Mouse (Mus musculus) forelimb bud, embryonic 11.5 days (tissue): ENCODE measurements around the gene Slc29a1.

Source experiments
- DNase-seq: peaks from one replicate; pipeline ENCODE4 v3.0.0-alpha.2; 2012; ENCODE audit warnings: low read depth, low spot score

The Slc29a1 gene

DNA sequence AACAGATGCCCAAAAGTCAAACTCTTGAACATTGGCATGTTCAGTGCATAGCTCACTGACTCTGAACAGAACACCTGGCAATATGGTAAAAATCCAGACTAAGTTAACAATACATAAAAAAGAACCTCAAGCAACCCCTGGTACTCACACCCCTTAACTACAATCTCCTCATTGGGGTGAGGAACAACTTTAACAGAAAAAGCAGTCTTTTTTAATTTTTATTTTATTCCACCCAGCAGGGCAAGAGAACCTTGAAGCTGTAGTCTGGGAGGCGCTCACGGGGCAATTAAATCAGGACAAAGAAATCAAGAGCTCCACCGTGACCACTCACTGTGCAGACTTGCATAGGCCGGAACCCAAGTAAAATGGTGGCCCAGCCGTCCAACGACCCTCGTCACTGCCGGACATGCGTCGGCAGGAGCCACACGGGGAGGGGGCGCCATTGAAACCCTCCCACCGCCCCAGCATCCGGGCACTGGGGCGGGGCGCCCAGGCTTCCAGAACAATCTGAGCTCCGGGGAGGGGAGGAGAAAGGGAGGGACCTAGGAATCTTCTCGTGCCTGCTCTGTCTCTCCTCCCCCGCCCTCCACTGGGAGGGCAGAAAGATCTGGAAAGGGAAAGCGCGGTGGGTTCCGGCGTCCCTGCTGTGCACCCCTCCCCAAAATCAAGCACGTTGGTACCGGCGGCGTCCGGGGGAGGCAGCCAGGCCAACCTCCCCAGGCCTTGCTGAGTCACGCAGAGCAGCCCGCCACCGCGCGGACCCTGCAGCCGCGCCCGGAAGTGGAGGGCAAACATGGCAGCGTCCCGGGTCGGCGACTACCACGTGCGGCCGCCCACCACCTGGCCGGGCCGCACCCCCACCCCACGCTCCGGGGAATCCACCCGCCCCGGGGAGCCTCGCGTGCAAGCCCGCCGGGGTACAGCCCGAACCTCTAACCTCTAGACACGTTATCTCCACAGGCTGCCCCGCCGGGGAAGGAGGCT lies 27.0 kb downstream of the Slc29a1 start:
- DNase-seq, result peak; percentile 83

DNA sequence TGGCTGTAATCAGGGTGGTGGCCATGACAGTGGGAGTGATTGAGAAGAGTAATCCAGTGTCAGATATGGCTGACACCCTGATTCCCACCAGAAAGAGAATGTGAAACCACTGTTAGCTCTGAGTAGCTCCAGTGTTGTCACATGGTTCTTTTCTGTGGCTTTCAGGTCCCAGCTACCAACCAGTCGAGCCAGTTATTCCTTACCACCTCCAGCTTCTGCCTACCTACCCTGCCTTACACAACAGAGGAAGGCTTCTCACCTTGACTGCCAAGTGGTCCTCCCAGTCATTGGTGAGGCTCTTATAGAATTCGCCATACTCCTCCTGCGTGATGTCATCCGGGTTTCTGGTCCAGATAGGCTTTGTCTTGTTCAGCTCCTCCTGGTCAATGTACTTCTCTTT lies 29.4 kb downstream of the Slc29a1 start:
- DNase-seq, result no peak

DNA sequence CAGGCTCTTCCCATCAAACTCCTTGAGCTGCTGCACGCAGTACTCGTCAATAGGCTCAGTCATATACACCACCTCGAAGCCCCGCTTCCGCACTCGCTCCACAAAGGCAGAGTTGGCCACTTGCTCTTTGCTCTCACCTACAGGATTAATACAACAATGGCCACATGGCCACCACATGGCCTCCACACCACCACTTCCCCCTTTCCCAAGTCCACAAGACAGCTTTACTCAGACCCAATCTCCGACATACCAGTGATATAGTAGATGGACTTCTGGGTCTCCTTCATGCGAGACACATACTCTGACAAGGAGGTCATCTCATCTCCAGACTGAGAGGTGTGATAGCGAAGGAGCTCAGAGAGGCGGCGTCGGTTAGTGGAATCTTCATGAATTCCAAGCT lies 30.4 kb downstream of the Slc29a1 start:
- DNase-seq, result no peak

DNA sequence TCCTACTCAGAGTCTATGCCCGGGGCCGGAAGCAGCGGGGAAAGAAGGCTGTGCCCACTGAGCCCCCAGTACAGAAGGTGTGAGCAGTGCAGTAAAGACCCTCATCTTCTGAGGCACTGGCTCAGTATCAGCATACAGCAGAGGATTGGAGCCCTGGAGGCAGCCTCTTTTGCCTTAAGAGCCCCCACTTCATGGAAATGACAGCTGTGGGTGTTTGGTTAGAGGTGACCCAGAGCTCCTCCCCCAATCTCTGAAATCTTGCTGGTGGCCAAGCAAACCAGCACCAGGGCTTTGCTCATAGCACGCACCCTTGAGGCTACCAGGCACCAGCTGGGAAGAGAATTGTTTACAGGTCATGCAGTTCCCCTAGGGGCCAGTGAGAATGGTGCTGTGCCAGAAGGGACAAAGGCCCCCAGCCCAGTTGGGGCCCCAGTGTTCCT lies 32.2 kb downstream of the Slc29a1 start:
- DNase-seq, result no peak

- DNase-seq, result no peak
Observed at GRCm38 (mm10) chr17:45566360-45567161, 32.8 kb downstream of the Slc29a1 start.

DNA sequence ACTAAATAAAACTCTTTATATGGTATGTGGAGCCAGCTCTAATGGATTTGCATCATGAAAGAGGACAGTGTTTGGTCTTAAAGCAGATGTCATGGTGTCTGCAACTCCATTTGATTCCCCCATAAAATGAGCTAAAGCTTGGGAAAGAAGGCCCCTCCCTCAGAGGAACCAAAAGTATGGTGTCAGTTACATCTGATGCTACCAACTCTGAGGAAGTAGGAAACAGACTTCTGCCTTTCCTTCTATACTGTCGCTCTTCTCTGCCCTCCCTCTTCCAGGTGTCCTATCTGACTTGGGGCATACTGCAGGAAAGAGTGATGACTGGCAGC lies 33.4 kb downstream of the Slc29a1 start:
- DNase-seq, result no peak

DNA sequence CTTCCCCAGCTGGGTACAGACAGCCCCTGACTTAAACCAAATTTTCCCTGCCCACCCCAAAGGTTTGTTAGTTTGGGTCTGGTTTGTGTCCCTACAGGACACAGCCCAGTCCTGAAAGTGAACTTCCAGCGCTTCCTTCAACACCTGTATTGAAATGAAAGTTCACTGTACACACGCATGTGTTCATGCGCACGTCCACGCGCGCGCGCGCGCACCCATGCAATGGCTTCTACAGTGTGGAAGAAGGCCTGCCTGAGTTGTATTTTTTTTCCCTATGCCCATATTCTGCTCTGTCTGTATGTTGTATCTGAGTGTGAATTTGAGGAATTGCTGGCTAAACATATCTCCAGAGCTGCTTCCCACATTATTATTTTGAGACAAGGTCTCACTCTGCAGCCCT lies 34.3 kb downstream of the Slc29a1 start:
- DNase-seq, result no peak

DNA sequence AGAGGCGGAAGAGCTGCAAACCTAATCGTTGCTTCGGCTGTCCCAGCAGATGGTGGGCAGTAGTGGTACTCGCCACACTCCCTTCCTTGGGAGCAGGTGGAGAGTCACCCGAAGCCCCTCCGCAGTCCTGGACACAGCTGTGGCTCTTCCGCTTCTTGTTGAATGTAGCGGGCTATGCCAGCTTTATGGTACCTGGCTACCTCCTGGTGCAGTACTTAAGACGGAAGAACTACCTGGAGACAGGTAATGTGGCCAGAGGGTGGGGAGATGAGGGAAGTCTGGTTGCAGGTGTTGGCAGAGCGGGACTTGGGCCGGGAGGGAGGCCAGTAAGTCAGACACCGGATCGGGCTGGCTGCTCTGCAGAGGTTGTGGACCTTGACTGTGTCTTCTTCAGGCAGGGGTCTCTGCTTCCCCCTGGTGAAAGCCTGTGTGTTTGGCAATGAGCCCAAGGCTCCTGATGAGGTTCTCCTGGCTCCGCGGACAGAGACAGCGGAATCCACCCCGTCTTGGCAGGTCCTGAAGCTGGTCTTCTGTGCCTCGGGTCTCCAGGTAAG lies 34.8 kb downstream of the Slc29a1 start:
- DNase-seq, result no peak

DNA sequence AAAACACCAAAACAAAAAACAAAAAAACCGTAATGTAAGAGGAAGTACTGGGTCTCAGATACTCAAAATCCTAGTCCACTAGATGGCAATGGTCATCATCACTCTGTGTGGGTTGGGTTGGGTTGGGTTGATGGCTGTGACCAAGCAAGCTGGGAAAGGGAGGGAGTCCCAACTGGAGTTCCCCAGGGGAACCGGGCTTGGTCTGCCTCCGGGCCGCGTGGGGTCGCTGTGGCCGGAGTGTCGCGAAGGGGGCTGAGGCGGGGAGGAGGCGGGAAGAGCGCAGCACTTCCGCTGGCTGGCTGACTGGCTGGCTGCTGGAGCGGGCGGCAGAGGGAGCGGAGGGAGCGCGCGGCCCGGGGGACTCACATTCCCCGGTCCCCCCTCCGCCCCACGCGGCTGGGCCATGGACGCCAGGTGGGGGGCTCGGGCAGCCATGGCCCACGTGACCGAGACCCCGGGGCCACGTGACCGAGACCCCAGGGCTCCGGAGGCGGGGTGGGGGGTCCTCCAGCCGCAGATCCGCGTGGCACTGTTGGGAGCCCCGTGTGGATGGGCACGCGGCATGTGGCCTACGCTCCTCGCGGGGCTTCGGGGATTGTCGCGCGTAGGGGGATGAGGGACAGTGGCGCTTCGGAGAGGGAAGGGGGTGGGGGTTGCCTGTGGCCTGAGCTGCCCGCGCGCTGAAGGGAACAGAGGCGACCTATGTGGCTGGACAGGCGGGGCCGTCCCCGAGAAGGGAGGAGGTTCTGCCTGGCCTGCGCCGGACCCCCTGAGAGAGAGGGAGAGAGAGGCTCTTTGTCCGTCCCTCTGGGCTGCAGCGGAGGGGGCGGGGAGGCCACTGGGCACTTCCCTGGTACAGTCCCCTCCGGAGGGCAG lies 35.5 kb downstream of the Slc29a1 start, which contains the start of gene Slc35b2:
Gene Slc35b2, plus strand, starts transcription at position 220 of the 876 bp plus-strand sequence.
- DNase-seq, result peak; percentile 91

DNA sequence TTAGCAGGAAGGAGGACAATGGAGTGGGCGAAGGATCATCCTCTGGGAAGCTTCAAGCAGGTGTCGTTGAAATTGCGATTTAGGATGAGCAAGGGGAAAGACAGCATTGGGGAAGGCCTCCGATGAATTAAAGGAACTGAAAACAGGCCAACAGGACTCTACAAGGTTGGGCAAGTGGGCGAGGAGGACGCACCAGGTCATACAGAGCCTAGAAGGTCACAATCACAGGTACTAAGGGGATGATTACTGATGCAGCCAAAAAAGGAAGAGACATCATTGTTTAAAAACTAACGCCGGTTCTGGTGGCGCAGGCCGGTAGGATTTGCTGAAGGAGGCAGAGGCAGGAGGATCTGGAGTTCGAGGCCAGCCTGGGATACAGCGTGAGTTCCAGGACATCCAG lies 36.2 kb downstream of the Slc29a1 start:
- no peak for DNase-seq

GRCm38 (mm10) chr17:45559732-45560525 lies 39.5 kb downstream of the Slc29a1 start:
- no peak for DNase-seq

DNA sequence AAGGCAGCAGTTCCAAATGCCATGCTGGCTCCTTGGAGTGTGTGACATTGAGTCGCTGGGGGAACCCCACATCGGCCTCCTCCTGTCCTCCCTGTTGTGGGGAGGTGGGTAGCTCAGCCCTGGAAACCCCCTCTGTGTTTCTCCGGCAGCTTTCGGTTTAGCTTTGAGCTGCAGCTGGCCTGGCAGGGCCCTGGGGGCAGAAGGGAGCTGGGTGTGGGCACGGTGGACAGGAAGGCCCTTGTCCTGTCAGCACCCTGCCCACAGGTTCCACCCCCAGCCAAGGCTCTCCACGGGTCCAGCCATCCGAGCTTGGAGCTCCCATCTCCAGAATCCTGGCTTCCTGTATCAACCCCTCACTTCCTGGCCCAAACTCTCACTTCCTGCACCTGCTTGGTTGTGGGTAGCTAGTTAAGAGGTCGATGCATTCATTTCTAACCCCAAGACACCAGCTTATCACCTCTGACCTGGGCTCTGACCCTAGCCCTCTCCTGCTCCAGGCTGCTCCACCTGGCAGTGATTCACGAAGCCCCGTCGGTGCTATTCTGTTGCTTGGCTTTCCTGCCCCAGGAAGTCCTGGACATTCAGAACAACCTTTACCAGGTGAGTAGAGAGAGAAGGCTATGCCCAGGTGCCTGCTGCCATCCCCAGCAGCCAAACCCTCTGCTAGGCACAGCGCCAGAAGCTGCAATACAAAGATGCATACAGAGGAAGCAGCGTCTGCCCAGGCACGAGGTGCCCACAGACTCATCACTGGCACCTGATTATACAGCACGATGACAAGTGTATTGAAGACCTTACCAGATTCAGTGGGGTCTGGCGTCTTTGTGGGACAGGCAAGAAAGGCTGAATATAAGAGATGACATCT lies 41.2 kb downstream of the Slc29a1 start:
- DNase-seq, result no peak

- no peak for DNase-seq
Observed at GRCm38 (mm10) chr17:45557246-45557824, 42.1 kb downstream of the Slc29a1 start.

GRCm38 (mm10) chr17:45556514-45557245 lies 42.7 kb downstream of the Slc29a1 start:
- no peak for DNase-seq

DNA sequence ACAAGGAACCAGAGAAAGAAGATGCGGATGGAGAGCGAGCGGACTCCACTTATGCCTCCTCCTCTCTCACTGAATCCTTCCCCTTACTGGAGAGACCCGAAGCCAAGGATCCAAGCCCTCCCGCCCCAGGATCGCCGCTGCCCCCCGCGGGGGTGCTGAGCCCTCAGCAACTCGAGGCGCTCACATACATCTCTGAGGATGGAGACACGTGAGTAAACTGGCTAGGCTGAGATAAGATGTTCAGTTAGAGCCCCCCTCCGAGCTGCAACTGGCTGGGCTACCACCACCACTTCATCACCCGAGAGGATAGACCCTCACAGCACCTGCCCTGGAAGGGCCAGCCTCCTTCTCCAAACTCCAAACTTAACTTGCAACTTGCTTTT lies 43.3 kb downstream of the Slc29a1 start:
- no peak for DNase-seq

DNA sequence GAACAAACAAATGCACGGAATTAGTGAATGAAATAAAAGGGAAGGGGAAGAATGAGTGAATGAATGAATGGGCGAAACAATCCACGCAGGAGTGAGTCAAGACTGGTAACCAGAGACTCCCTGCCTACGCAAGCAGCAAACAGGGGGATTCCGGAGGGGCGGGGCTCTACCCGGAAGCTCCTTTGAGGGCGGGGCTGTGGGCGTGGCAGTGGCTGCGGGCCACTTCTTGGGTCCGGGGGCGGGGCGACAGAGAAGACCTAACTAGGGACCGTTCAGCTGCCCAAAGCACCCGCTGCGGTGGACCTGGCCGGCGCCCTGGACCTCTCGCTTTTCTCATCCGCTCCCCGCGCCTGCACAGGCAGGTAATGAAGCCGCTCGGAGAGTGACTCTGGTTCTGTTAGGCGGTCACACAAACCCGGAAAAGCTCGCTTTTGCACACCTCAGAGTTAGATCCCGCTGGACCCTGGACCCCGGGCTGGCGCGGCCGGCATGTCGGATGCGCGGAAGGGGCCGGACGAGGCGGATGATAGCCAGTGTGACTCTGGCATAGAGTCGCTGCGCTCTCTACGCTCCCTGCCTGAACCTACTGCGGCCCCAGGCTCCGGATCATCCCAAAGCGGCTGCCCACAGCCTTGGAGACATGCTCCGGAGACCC lies 43.8 kb downstream of the Slc29a1 start, which contains the start of gene Nfkbie:
Gene Nfkbie, plus strand, starts transcription at position 252 of the 655 bp plus-strand sequence.
- DNase-seq, result peak; percentile 87

GRCm38 (mm10) chr17:45554420-45554819 lies 45.0 kb downstream of the Slc29a1 start:
- DNase-seq, result no peak

DNA sequence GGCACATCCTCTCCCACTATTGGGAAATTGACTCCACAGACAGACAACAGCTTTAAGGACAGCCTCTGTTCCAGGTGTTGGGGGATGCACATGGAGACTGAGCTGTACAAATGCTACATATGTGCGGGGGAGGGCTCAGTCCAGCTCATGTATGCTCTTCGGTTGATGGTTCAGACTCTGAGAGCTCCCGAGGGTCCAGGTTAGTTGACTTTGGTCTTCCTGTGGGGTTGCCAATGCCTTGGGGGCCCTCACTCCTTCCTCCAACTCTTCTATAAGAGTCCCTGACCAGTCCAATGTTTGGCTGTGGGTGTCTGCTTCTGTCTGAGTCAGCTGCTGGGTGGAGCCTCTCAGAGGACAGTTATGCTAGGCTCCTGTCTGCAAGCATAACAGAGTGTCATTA lies 46.3 kb downstream of the Slc29a1 start:
- no peak for DNase-seq
